Mouse (Mus musculus): ENCODE data around the gene Chrne.

Gene Chrne

GRCm38 (mm10) chr11:70653345-70654197 lies 34.6 kb upstream of the Chrne start:
- in situ Hi-C loops (cut with MboI, MseI): loop anchor here in 1 of 2 experiments (10.0 to 25.0 kb wide), 2 partner anchors 659 to 1566 kb away; partner anchors contain the start of genes Gabarap, Per1, Phf23 and Vamp2

DNA sequence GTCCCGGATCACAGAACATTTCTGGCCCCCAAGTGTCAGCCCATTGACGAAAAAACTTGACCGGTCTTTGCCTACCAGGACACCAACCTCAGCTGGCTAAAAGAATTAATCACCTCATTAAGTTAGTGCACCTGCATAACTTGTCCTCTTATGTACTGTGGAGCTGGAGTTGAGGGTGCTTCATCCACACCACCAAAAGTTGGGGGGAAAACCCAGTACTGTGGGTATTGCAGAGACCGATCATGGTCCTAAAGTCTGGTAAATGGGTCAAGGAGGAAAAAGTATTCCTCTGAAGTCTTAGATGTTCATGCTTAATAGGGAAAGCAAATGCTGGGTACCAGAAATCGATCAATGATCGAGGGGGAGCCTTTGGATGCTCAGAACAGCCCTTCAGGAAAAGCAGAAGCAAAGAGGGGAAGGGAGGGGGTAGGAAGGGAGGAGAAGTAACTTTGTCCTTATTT lies 33.9 kb upstream of the Chrne start:
- in situ Hi-C loops (cut with MboI, MseI): loop anchor here in 1 of 2 experiments (10.0 to 25.0 kb wide), 2 partner anchors 658 to 1566 kb away; partner anchors contain the start of genes Gabarap, Per1, Phf23 and Vamp2

DNA sequence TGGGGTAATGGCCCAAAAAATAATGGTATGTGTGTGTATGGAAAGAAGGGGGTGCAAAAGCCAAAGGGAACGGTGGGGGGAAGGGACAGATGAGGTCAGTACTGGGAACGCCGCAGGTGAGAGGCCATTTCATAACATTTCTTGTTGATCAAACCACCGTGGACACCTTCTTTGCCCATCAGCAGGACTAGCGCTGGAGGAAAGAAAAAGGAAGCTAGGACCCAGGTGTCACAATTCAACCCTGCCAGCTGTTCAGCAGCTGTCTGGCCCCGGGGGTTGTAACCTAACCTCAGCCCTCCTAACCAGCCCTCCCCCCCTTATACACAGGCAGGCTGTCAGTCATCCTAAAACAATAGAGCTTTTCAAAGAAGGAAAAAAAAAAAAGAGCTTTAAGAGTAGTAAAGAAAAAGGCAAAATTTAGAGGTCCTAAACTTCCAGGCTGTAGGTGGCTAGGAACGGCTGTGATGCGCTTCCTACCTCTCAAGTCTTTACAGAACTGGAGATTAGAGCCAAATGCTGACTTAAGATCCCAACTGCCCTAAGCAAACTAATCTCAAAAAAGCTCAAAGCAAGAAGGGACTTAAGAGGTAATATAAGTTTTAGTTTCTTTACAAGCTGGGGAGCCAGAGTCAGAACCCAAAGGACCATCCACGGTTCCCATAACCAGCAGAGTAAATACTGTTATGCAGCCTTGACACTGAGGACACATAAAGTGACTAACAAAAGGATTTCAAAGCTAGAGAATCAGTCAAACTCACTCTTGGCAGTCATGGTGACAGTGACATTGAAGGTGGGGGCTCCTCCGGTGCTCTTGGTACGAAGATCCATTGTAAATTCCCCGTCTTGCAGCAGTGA lies 33.2 kb upstream of the Chrne start:
- in situ Hi-C loops (cut with MboI, MseI): loop anchor here in 1 of 2 experiments (10.0 to 25.0 kb wide), 2 partner anchors 657 to 1565 kb away; partner anchors contain the start of genes Gabarap, Per1, Phf23 and Vamp2

GRCm38 (mm10) chr11:70651391-70651790 lies 32.4 kb upstream of the Chrne start:
- in situ Hi-C loops (cut with MboI, MseI): loop anchor here in 1 of 2 experiments (10.0 to 25.0 kb wide), 2 partner anchors 657 to 1564 kb away; partner anchors contain the start of genes Gabarap, Per1, Phf23 and Vamp2

DNA sequence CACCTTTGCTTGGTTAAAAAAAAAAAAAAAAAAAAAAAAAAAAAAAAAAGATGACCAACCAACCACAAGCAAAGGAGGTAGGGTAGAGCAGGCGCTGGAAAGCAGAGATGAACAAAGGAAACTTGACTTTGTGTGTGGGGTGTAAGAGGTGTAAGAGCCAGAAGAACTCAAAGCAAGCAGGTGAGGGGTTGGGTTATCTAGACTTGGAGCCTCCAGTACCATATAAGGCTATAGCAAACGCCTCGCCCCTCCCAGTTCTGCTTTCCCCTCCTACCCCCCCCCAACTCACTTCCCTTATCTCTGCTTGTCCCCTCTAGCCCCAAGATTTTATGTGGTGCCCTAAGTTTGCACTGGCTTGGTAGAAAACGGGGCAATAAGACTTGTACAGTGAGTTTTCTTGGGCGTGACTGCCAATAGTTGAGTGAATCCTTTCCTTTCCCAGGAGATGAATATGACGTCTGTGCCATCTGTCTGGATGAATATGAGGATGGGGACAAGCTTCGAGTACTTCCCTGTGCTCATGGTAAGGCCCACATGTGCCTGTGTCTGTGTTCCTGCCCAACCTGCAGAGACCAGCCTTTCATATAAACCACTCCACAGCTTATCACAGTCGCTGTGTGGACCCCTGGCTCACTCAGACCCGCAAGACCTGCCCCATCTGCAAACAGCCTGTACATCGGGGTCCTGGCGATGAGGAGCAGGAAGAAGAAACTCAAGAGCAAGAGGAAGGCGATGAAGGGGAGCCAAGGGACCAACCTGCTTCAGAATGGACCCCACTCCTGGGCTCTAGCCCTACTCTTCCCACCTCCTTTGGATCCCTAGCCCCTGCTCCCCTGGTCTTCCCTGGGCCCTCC lies 31.5 kb upstream of the Chrne start:
- in situ Hi-C loops (cut with MboI, MseI): loop anchor here in 1 of 2 experiments (10.0 to 25.0 kb wide), 2 partner anchors 656 to 1563 kb away; partner anchors contain the start of genes Gabarap, Per1, Phf23 and Vamp2

DNA sequence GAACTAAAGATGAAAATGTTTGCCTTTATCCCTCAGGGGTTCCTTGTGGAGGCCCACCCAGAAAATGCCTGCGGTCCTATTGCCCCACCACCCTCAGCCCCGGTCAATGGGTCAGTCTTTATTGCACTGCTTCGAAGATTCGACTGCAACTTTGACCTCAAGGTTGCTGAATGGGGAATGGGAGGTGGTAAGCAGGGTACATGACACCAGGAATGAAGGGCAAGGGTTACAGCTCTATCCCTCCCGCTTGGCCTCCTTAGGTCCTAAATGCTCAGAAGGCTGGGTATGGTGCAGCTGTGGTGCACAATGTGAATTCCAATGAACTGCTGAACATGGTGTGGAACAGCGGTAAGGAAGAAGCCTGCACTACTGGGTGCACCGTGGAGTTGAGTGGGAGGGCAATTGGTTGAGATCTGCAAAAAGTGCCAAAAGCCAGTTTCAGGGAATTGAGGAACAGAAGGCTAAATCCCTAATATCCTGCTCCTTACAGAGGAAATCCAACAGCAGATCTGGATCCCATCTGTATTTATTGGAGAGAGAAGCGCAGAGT lies 30.2 kb upstream of the Chrne start:
- in situ Hi-C loops (cut with MboI, MseI): loop anchor here in 1 of 2 experiments (25.0 kb wide), 1 partner anchor 113 kb away; the partner anchor contains the start of gene Zfp3

DNA sequence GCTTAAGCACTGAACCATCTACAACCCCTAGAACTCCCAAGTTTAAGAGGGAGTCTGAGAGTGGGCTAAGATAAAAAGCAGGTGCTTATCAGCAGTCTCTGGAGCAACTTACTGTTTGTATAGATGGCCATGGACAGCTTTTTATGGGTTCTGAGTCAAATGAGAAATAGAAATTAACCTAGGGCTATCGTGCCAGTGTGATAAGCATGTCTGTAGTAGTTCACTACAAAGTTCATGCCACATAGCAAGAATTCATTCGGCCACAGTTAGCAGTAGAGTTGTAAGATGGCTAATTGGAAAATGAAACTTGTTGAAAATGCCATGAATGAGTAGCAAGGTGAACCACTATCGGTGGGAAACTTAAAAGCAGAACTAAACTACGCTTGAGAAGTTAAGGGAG lies 29.5 kb upstream of the Chrne start:
- in situ Hi-C loops (cut with MboI, MseI): loop anchor here in 1 of 2 experiments (25.0 kb wide), 1 partner anchor 114 kb away; the partner anchor contains the start of gene Zfp3

- in situ Hi-C loops (cut with MboI, MseI): loop anchor here in 1 of 2 experiments (25.0 kb wide), 1 partner anchor 114 kb away; the partner anchor contains the start of gene Zfp3
Measured at GRCm38 (mm10) chr11:70647716-70648420, 28.9 kb upstream of the Chrne start.

DNA sequence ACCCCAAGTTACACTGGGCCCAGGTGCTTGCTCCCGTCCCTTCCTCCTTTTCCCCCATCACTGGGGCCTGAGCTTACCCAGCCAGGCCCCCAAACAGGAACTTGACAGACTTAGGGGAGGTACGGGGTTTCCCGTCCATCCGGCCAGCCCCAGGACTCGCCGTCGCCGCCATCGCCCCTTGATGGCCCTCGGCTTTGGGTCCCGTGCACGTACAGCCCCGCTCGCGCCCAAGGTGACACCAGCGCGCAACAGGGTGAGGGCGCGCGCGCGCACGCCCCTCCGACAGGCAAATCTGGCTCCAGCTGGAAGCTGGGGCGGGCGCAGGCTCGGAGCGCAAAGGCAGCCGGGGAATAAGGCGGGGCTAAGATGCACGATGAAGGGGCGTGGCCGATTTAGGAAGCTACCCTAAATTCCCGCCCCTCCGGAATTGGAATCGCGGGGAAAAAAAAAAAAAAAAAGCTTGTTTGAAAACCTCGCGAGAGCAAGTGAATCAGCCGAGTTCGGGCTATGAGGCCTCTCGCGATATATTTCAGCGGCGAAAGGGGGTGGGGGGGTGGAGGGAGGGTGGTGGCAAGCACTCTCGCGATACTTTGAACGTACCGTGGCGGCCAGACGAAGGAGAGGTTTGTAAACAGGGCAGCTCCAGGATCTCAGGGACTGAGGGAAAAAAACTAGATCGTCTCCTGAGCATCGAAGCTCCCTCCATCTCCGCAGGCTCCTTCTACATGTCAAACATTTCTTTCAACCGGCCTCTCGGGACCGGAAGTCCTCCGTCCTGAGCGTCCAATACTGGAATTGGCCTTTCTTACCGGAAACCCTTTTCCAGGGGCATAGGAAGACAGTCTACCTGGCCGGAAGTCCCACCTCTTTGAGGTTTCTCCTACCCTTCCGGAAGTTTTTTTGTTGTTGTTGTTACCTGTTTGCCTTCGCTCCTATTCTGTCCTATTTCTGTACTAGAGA lies 28.0 kb upstream of the Chrne start, which contains the start of the genes Rnf167 and Slc25a11:
Gene Rnf167, plus strand, starts transcription at position 545 of the 960 bp plus-strand sequence.
Gene Slc25a11, minus strand, starts transcription at position 789 of the 960 bp plus-strand sequence.
- in situ Hi-C loops (cut with MboI, MseI): loop anchor here in 1 of 2 experiments (25.0 kb wide), 1 partner anchor 115 kb away; the partner anchor contains the start of gene Zfp3

GRCm38 (mm10) chr11:70646259-70646555 lies 27.2 kb upstream of the Chrne start:
- in situ Hi-C loops (cut with MboI, MseI): loop anchor here in 1 of 2 experiments (25.0 kb wide), 1 partner anchor 116 kb away; the partner anchor contains the start of gene Zfp3

DNA sequence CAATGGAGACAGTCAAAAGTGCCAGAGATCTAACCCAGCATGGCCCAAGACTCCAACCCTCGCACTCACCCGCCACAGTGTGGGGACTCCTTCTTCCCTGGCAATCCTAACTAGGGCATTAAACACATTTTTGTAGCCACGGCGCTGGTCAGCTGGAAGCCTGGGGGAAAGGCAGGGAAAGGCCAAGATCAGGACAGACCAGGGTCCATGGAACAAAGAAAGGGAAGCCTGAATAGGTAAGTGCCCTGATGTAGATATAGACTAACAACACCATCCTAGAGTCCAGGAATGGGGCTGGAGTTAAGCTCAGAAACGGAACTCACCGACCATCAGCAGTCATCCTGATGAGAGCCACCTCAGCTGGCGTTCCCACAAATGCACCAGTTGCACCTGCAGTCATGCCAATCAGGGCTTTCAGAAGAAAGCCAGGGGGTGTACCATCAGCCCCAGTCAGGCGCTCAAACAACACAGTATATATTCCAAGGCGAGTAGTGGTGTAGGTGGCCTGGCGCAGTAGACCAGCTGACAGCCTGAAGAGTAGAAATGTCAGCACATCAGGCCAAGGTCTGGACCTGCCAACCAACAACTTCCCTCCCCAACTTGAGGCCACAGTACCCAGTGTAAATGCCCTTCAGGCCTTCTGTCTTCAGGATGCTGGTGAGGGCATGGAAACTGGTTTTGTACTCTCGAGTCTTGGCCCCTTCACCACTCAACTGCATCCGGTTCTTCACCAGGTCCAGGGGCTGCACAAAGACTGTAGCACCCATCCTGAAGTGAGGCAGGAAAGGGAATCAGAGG lies 26.6 kb upstream of the Chrne start:
- in situ Hi-C loops (cut with MboI, MseI): loop anchor here in 1 of 2 experiments (25.0 kb wide), 1 partner anchor 117 kb away; the partner anchor contains the start of gene Zfp3

- in situ Hi-C loops (cut with MboI, MseI): loop anchor here in 1 of 2 experiments (25.0 kb wide), 1 partner anchor 118 kb away; the partner anchor contains the start of gene Zfp3
Measured at GRCm38 (mm10) chr11:70644564-70645103, 25.6 kb upstream of the Chrne start.

DNA sequence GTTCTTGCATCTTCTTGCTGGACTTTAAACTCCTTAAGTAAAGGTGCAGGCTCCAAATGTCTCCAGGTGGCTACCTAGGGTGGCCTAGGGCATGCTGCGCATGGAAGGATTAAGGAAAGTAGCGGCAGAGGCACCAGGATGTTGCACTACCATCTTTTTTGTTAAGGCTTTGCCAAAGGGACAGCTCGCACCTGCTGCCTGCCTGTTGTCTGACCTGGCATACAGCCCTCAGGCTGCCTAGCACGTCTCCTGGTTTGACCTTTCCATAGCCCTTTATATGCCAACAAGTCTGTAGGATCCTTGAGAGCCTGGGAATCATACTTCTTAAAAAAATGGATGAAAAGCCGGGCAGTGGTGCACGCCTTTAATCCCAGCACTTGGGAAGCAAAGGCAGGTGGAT lies 24.0 kb upstream of the Chrne start:
- in situ Hi-C loops (cut with MboI, MseI): loop anchor here in 1 of 2 experiments (25.0 kb wide), 1 partner anchor 119 kb away; the partner anchor contains the start of gene Zfp3

- in situ Hi-C loops (cut with MboI, MseI): loop anchor here in 1 of 2 experiments (25.0 kb wide), 1 partner anchor 121 kb away; the partner anchor contains the start of gene Zfp3
Measured at GRCm38 (mm10) chr11:70641241-70641640, 22.2 kb upstream of the Chrne start.

DNA sequence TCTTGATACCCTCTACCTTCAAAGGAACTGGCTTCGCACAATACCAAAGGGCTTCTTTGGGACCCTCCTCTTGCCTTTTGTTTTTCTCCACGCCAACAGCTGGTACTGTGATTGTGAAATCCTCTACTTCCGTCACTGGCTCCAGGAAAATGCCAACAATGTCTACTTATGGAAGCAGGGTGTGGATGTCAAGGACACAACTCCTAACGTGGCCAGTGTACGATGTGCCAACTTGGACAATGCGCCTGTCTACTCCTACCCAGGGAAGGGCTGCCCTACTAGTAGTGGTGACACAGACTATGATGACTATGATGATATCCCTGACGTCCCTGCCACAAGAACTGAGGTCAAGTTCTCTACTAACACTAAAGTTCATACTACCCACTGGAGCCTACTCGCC lies 21.0 kb upstream of the Chrne start:
- in situ Hi-C loops (cut with MboI, MseI): loop anchor here in 1 of 2 experiments (25.0 kb wide), 1 partner anchor 122 kb away; the partner anchor contains the start of gene Zfp3

- in situ Hi-C loops (cut with MboI, MseI): loop anchor here in 1 of 2 experiments (25.0 kb wide), 1 partner anchor 124 kb away; the partner anchor contains the start of gene Zfp3
Measured at GRCm38 (mm10) chr11:70638714-70639278, 19.8 kb upstream of the Chrne start, which contains the start of gene Gp1ba. Gp1ba (plus strand) TSS chr11:70639122.
